Mouse (Mus musculus) thymus, adult 2 months (tissue): ENCODE measurements at regions not wholly inside any gene's neighbourhood (a gene's known extent, or its start where the extent isn't known, plus 50 kb on each side); places are given as distances from the start of the nearest gene placed in this dataset.

Experiments
- CTCF ChIP-seq: fragments of 200-500 bp; IDR thresholded peaks from 2 replicates; pipeline ENCODE4 v1.5.1; 2012; ENCODE audit warnings: mild to moderate bottlenecking, control low read depth, low read length, moderate library complexity, borderline replicate concordance; ENCODE audit not compliant: control insufficient read depth, poor library complexity, insufficient read depth; ENCODE audit errors: extremely low read depth
- POLR2A ChIP-seq: fragments of 200-500 bp; IDR thresholded peaks from 2 replicates; pipeline ENCODE4 v1.6.1; 2012; ENCODE audit warnings: mild to moderate bottlenecking, low read length, control low read depth, moderate library complexity; ENCODE audit not compliant: control insufficient read depth, poor library complexity, insufficient read depth; ENCODE audit errors: extremely low read depth

- no peak for TF ChIP-seq CTCF
- no peak for TF ChIP-seq POLR2A
Measured at GRCm38 (mm10) chr3:148631415-148632192, 358.8 kb downstream of the Adgrl2 start.
